Mouse (Mus musculus): Measurements from ENCODE around the gene Gm11639. TPM values are rescaled to one million over a fixed set of nuclear protein-coding genes. Genes with fewer than 3 reads are reported as not detected.
A peak's percentile ranks its signal among the peaks of the same experiment; 100 is the strongest.

The Gm11639 gene
- total and polyA plus RNA-seq, 3 experiments: not detected

- no peaks in the 10 kb centered on the region for H3K9me3 ChIP-seq (replicated peaks; ENCODE audit: insufficient read depth, low read length)
- no peak for DNase-seq (ENCODE audit: low read depth, low spot score)
- H3K9ac ChIP-seq (ENCODE audit: control insufficient read depth, low read depth, low read length, poor library complexity, severe bottlenecking): no peak within 1 kb of the TSS
- no peaks in the 10 kb centered on the region for H3K27me3 ChIP-seq (ENCODE audit: control insufficient read depth in 1 of 2, insufficient read depth in 2 of 2, low read length in 2 of 2)
- H3K27ac ChIP-seq (ENCODE audit: control insufficient read depth, low read depth, low read length): no peak within 1 kb of the TSS
- peaks cover 5 to 21% of the 10 kb centered on the region in 2 experiments for H3K4me1 ChIP-seq (ENCODE audit: control insufficient read depth in 1 of 2, insufficient read depth in 2 of 2, low read length in 2 of 2)
- no peak within 1 kb of the TSS for H3K4me3 ChIP-seq (ENCODE audit: control insufficient read depth in 1 of 2, insufficient read depth in 1 of 2, low read depth in 2 of 2, low read length in 2 of 2)
- H3K36me3 ChIP-seq (ENCODE audit: control insufficient read depth in 1 of 2, insufficient read depth in 2 of 2, low read length in 2 of 2): peaks cover 0 to 16% of the 10 kb centered on the region in 2 experiments; a peak in 2 of 4 replicates
- TF ChIP-seq EP300 (IDR thresholded peaks at IDR 0.05; ENCODE audit: low read depth in 1 of 2, low read length in 2 of 2) (no peak), BHLHE40 (IDR thresholded peaks at IDR 0.05; ENCODE audit: borderline replicate concordance, low read depth, low read length) (no peak), USF1 (IDR thresholded peaks at IDR 0.05; ENCODE audit: low read depth, low read length) (no peak), SMC3 (IDR thresholded peaks at IDR 0.05; ENCODE audit: low read depth, low read length) (no peak), E2F4 (IDR thresholded peaks at IDR 0.05; ENCODE audit: borderline replicate concordance, low read depth, low read length) (no peak), CHD2 (IDR thresholded peaks at IDR 0.05; ENCODE audit: low read length) (no peak), POLR2AphosphoS5 (IDR thresholded peaks at IDR 0.05; ENCODE audit: borderline replicate concordance, low read depth, low read length) (no peak), MAX (IDR thresholded peaks at IDR 0.05; ENCODE audit: low read length) (no peak), NELFE (IDR thresholded peaks at IDR 0.05; ENCODE audit: low read depth, low read length) (no peak), MAZ (IDR thresholded peaks at IDR 0.05; ENCODE audit: low read depth, low read length) (no peak), ETS1 (IDR thresholded peaks at IDR 0.05; ENCODE audit: low read depth, low read length) (no peak), MYC (IDR thresholded peaks at IDR 0.05; ENCODE audit: low read depth, low read length) (no peak), ELF1 (IDR thresholded peaks at IDR 0.05; ENCODE audit: low read depth, low read length) (no peak), UBTF (IDR thresholded peaks at IDR 0.05; ENCODE audit: borderline replicate concordance, insufficient read depth, low read depth, low read length) (no peak), MXI1 (IDR thresholded peaks at IDR 0.05; ENCODE audit: low read depth, low read length) (no peak), POLR2AphosphoS2 (IDR thresholded peaks at IDR 0.05; ENCODE audit: low read length) (no peak), RCOR1 (IDR thresholded peaks at IDR 0.05; ENCODE audit: low read depth, low read length) (no peak), CHD1 (IDR thresholded peaks at IDR 0.05; ENCODE audit: low read depth, low read length) (no peak), TCF12 (IDR thresholded peaks at IDR 0.05; ENCODE audit: low read depth, low read length) (no peak), MYB (IDR thresholded peaks at IDR 0.05; ENCODE audit: low read depth, low read length) (no peak)
- H3K79me2 ChIP-seq (ENCODE audit: control insufficient read depth, insufficient read depth, low read length, poor library complexity): no peaks in the 10 kb centered on the region
Observed at GRCm38 (mm10) chr11:105146593-105146992, 461.1 kb downstream of the Gm11639 start, which contains the start of gene Gm10842. TSS of gene Gm10842 (plus strand) at chr11:105146893.

GRCm38 (mm10) chr11:105149353-105149752 lies 463.8 kb downstream of the Gm11639 start:
- Histone ChIP-seq H3K4me1 (ENCODE audit: control insufficient read depth in 1 of 2, insufficient read depth in 2 of 2, low read length in 2 of 2) (peaks cover 11 to 43% of the 10 kb centered on the region in 2 experiments), H3K79me2 (ENCODE audit: control insufficient read depth, insufficient read depth, low read length, poor library complexity) (no peaks in the 10 kb centered on the region; the same call in 1 of the 2 replicates)
- TF ChIP-seq RAD21 (IDR thresholded peaks at IDR 0.05; ENCODE audit: low read depth, low read length) (no peak), MYC (IDR thresholded peaks at IDR 0.05; ENCODE audit: low read depth, low read length) (0 out of 2 replicates have a peak, but pooled peaks have one; percentile 31), RCOR1 (IDR thresholded peaks at IDR 0.05; ENCODE audit: low read depth, low read length) (peak; percentile 95), TBP (IDR thresholded peaks at IDR 0.05; ENCODE audit: low read depth, low read length) (0 out of 2 replicates have a peak, but pooled peaks have one; percentile 18), ETS1 (IDR thresholded peaks at IDR 0.05; ENCODE audit: low read depth, low read length) (peak; percentile 89), SIN3A (IDR thresholded peaks at IDR 0.05; ENCODE audit: low read length) (peak; percentile 37; the same call in 1 of the 2 replicates), MAX (IDR thresholded peaks at IDR 0.05; ENCODE audit: low read length) (no peak), TCF12 (IDR thresholded peaks at IDR 0.05; ENCODE audit: low read depth, low read length) (peak; percentile 51; the same call in 1 of the 2 replicates), EP300 (IDR thresholded peaks at IDR 0.05; ENCODE audit: low read depth in 1 of 2, low read length in 2 of 2) (peak; percentile 33 to 41; a peak in 2 of 4 replicates), KAT2A (conservative IDR thresholded peaks at IDR 0.05; ENCODE audit: low read depth, low read length) (no peak), HCFC1 (IDR thresholded peaks at IDR 0.05; ENCODE audit: low read depth, low read length) (peak; percentile 53; the same call in 1 of the 2 replicates), GATA1 (IDR thresholded peaks at IDR 0.05; ENCODE audit: low read depth, low read length) (peak; percentile 75), MAZ (IDR thresholded peaks at IDR 0.05; ENCODE audit: low read depth, low read length) (0 out of 2 replicates have a peak, but pooled peaks have one; percentile 57)

More at GRCm38 (mm10) chr11:105149353-105149752, 463.8 kb downstream of the Gm11639 start:
- no peaks in the 10 kb centered on the region for H3K27me3 ChIP-seq (ENCODE audit: control insufficient read depth in 1 of 2, insufficient read depth in 2 of 2, low read length in 2 of 2)
- peak; percentile 72 for DNase-seq (ENCODE audit: low read depth, low spot score)
- H3K4me3 ChIP-seq (ENCODE audit: control insufficient read depth in 1 of 2, insufficient read depth in 1 of 2, low read depth in 2 of 2, low read length in 2 of 2): no peak overlapping the region
- H3K27ac ChIP-seq (ENCODE audit: control insufficient read depth, low read depth, low read length): peak overlapping the region; percentile 30
- no peaks in the 10 kb centered on the region for H3K9me3 ChIP-seq (replicated peaks; ENCODE audit: insufficient read depth, low read length)
- H3K36me3 ChIP-seq (ENCODE audit: control insufficient read depth in 1 of 2, insufficient read depth in 2 of 2, low read length in 2 of 2): peaks cover 0 to 31% of the 10 kb centered on the region in 2 experiments; a peak in 2 of 4 replicates
- no peak overlapping the region for H3K9ac ChIP-seq (ENCODE audit: control insufficient read depth, low read depth, low read length, poor library complexity, severe bottlenecking)

Data from MEL (cell line).